Mouse (Mus musculus) megakaryocyte, embryonic 14.5 days (primary cell): ENCODE data around the gene Arhgap44.

Experiments used
- FLI1 ChIP-seq: IDR thresholded peaks from 2 replicates; pipeline ENCODE4 v1.6.1; 2012; ENCODE audit warnings: low read length, inconsistent platforms, mixed read lengths
- GATA1 ChIP-seq: IDR thresholded peaks from 3 replicates; pipeline ENCODE4 v1.6.1; 2012; ENCODE audit warnings: mixed read lengths, low read length, inconsistent platforms, borderline replicate concordance

GRCm38 (mm10) chr11:65096866-65097265, 65.9 kb downstream of the Arhgap44 start:
- TF ChIP-seq FLI1 (no peak), GATA1 (no peak)
